Mouse (Mus musculus): Measurements from ENCODE around the gene Ttll8.

Ttll8 gene

GRCm38 (mm10) chr15:88859206-88859970, 94.8 kb downstream of the Ttll8 start:
- no peak for DNase-seq

- DNase-seq, result no peak
Observed at GRCm38 (mm10) chr15:88858707-88859106, 95.5 kb downstream of the Ttll8 start.

GRCm38 (mm10) chr15:88858141-88858541, 96.1 kb downstream of the Ttll8 start:
- no peak for DNase-seq

DNA sequence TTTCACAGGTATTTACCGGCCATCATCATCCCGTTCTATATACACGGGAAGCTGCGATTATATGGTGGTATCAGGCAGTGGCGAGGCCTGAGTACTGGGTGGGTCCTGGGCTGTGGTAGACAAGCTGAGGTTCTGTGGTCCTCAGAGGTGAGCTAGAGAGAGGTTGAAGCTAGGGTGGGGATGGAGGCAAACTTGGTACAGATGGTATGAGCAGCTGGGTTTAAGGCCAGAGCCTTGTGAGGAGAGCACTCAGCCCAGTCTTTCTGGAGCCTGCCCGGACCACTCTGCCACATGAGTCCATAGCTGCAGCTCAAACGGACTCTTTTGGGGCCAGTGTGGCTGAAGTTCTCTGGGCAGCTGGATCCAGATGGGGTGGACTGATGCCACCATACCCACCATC, 96.9 kb downstream of the Ttll8 start:
- DNase-seq, result no peak

DNA sequence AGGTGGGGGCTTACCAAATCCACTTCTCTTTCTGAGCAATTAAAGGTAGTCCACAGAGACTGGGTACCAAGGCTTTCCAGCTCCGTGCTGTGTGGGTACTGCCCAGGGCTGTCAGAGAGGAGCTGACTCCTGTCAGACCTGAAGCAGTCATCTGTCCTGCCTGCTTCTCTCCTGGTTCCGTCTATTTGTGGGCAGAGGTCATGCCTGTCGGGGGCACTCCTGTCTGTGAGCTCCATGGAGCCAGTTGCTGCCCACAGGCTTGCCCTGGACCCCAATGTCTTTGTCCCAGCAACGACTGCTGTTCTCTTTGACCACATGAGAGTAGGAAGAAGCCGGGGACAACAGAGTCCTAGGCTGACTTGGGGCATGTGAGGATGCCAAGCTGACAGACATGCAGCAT, 97.6 kb downstream of the Ttll8 start:
- no peak for DNase-seq

GRCm38 (mm10) chr15:88855896-88856417, 98.3 kb downstream of the Ttll8 start:
- DNase-seq, result no peak

DNA sequence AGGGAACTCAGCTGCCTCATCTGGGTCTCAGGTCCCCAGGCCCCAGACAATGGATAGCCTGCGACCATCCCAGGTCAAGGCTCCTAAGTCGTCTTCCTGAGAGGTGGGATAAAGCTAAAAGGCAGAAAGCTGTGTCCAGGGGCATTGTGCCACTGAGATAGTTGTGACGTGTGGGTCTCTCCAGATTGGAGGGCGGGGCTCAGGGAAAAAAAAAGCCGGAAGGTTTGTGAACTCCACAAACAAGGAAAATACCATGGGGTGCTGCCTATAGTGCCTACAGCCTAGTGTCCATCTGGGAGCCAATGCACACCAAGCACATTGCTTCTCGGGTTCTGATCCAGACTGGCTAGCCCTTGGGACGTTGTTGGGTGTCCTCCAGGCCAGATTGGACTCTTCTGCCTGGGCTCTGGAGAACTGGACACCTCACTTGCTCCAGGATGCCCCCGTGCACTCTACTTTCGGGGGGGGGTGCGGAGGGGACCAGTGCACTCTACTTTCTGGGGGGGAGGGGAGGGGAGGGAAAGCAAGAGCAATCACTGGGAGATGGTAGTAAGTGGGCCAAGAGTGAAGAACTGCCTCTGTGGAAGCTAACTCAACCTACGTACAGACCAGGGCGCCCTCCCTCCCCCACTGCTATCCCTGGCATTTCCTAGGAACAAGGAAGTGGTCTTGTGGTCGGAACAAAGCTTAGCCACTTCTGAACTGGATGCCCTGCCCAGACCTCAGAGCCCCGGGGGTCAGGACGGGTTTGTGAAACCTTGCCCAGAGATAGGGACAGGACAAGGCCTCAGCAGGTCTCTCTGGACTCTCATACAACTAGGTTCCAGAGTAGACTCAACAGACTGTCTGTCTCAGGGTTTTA, 99.0 kb downstream of the Ttll8 start:
- DNase-seq, result no peak

GRCm38 (mm10) chr15:88854119-88854968, 99.9 kb downstream of the Ttll8 start:
- no peak for DNase-seq

GRCm38 (mm10) chr15:88853106-88853505, 101.1 kb downstream of the Ttll8 start:
- no peak for DNase-seq

DNA sequence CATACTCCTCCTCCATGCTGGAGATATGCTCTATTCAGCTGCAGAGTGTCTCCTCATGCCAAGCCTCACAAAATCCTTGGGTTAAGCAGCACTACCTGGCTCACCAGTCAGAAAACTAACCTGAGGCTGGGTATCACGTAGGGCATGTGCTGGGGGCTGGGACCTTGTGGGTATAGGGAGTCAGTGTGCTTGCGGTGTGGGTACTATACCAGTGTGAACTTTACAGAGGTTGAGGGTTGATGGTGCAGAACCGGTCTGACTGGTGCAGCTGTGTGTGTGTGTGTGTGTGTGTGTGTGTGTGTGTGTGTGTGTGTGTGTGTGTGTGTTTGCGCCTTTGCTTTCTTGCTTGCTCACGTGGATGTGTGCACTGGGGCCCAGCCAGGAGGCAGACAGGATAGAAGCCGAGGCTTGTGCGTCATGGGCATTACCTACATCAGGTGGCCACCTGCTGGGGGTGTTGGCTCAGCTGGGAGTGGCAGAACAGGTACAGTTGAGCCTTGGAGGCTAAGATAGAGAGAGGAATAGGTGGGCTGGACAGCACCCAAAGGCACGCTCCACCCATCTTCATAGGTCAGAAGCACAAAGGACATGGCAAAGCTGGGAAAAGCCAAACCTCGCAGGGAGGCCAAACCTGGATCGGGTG, 102.6 kb downstream of the Ttll8 start:
- DNase-seq, result no peak

DNA sequence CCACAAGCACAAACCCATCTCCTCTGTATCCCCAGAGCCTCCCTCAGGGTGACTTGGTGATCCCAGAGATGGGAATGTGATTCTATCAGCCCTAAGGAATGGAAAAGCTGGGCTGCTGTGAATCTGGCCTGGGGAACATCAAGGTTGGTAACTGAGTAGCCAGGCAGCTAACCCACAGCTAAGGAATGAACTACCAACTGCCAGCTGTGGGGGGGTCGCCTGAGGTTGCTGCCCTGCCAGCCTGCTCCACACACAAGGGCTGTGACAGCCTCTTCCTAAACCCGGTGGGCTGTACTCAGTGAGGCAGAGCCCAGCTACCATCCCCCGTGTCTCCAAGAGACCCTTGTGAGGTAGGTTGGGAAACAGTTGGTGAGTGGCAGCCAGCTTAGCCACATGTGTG, 103.1 kb downstream of the Ttll8 start:
- no peak for DNase-seq

GRCm38 (mm10) chr15:88850146-88850826, 103.9 kb downstream of the Ttll8 start:
- DNase-seq, result peak; percentile 72

DNA sequence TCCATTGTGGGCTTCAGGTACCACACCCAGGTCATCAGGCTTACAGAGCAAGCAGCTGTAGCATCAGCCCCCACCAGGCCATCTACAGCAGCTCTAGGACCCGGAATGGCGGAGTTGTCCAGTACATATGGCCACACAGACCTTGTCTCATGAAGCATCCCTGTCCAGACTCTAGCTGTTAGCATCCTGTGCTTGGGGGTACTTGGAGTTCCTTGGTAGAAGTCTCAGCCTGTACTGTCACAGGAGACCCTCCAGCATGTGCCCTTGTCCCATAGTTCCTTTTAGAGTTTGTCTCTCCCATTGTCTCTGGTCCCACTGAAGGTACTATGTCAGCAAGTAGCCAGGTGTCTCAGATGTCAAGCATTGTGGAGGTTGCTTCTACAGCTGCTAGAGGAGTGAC, 104.6 kb downstream of the Ttll8 start:
- DNase-seq, result no peak

DNA sequence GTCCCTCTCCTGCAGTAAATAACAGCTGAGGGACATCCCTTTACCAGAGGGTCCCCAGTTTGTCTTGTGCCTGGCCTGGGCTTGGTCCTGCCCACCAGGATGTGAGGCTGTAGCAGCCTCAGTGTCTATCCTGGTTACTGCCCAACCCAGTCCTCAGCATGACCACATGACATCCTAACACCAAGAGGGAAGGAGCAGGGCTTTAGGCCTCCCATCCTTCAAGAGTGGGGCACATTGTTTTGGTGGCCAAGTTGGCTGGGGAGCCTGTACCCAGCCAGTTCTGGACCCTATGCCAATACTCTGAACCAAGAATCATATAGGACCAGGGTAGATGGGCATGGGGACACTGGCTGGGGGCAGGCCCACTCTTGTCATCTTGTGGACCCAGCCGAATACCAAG, 105.6 kb downstream of the Ttll8 start:
- DNase-seq, result no peak

- DNase-seq, result no peak
Observed at GRCm38 (mm10) chr15:88844966-88845365, 109.3 kb downstream of the Ttll8 start.

- DNase-seq, result peak; percentile 75
Observed at GRCm38 (mm10) chr15:88843486-88844097, 110.6 kb downstream of the Ttll8 start.

- DNase-seq, result no peak
Observed at GRCm38 (mm10) chr15:88842300-88842673, 111.9 kb downstream of the Ttll8 start.

DNA sequence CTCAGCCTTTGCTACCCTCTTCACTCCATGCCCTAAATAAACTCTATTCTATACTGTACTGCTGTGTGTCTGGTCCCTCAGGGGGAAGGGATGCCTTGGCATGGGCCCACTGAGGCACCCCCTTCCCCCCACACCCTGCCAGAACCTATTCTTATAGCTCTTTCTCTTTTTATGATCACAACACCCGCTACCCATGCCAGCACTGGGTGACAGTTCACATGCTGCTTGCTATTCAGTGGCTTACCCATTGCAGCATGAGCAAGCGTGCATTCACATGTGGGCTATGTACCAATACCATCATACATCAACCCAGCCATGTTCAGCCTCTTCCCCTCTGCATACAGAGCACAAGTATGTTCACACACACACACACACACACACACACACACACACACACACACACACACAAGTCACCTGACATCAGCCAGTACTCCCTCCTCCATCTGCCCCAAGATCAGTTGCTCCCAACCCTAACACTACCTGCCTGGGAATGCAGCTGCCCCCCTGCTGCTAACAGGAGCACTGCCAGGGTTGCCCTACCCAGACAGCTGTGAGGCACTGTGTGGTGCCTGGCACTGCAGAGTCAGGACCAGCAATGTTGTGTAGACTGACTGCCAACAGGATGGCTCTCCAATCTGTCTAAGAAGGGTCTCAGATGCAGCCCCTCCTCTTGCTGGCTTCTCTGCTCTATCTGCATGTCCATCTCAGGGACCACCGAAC, 112.5 kb downstream of the Ttll8 start:
- no peak for DNase-seq

- no peak for DNase-seq
Observed at GRCm38 (mm10) chr15:88841160-88841559, 113.1 kb downstream of the Ttll8 start.

Measured in retina, postnatal 1 day (tissue).